Mouse (Mus musculus): Measurements from ENCODE around the gene Kctd2.
"Not testable (repeated sequence)": the region's sequence is repeated elsewhere in the genome, so short reads cannot be mapped to it uniquely, and the experiment has no call there.

Kctd2 gene

GRCm38 (mm10) chr11:115439326-115439725, 19.4 kb downstream of the Kctd2 start:
- no peak for DNase-seq (ENCODE audit: low spot score in 2 of 2)

DNA sequence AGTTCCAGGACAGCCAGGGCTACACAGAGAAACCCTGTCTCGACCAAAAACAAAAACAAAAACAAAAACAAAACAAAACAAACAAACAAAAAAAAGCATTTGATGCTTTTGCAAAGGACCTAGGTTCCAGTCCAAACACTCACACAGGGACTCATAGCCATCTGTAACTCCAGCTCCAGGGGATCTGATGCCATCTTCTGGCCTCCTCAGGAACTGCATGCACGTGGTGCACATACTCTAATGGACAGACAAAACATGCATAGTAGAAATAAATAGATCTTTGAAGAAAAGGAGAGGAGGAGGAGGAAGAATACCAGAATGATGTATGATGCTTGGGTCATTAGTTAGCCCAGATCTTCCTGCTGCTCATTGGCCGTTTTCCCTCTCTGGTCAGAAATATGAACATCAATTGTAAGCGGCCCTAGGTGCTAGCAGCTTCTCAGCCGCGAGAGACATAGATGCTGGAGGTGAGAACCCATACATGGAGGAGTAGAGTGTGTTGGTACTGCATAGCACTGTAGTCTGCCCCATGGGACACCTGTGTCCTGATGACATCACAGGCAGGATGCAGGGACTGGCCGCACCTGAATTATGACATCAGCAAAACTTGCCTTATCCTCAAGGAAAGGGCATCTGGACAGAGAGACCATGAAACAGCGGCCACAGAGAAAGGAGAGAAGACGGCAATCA, 20.1 kb downstream of the Kctd2 start, which contains the start of gene Trim80:
Gene Trim80 (plus strand): TSS at position 640 of the 690 bp plus-strand sequence.
- no peak for DNase-seq (ENCODE audit: low spot score in 2 of 2)

- DNase-seq (ENCODE audit: low spot score in 2 of 2): no peak
Observed at GRCm38 (mm10) chr11:115441417-115441816, 21.5 kb downstream of the Kctd2 start.

GRCm38 (mm10) chr11:115446906-115447305, 27.0 kb downstream of the Kctd2 start:
- no peak for DNase-seq (ENCODE audit: low spot score in 2 of 2)

GRCm38 (mm10) chr11:115447321-115447885, 27.5 kb downstream of the Kctd2 start:
- no peak for DNase-seq (ENCODE audit: low spot score in 2 of 2)

GRCm38 (mm10) chr11:115448075-115448474, 28.1 kb downstream of the Kctd2 start:
- DNase-seq (ENCODE audit: low spot score in 2 of 2): no peak

GRCm38 (mm10) chr11:115448998-115449397, 29.1 kb downstream of the Kctd2 start:
- DNase-seq (ENCODE audit: low spot score in 2 of 2): no peak

DNA sequence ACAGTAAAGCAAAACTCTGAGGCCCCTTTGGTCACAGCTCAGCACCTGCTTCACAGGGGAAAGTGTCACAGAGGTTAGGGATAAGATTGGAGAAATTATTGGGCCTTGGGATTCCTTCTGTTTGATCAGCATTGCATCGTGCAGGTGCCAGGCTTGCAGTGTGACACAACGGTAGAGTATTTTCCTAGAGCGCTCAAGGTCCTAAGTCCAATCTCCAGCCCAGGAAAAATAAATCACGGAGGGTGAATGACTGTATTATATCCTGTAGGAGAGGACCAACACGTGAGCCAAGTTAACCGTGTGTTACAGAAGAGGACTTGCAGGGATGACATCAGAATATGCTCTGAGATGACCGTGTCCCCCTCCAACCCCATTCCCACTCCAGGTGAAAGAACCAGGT, 30.2 kb downstream of the Kctd2 start:
- no peak for DNase-seq (ENCODE audit: low spot score in 2 of 2)

- DNase-seq (ENCODE audit: low spot score in 2 of 2): no peak
Observed at GRCm38 (mm10) chr11:115451781-115452241, 31.9 kb downstream of the Kctd2 start.

GRCm38 (mm10) chr11:115452281-115452860, 32.4 kb downstream of the Kctd2 start:
- DNase-seq (ENCODE audit: low spot score in 2 of 2): no peak

DNA sequence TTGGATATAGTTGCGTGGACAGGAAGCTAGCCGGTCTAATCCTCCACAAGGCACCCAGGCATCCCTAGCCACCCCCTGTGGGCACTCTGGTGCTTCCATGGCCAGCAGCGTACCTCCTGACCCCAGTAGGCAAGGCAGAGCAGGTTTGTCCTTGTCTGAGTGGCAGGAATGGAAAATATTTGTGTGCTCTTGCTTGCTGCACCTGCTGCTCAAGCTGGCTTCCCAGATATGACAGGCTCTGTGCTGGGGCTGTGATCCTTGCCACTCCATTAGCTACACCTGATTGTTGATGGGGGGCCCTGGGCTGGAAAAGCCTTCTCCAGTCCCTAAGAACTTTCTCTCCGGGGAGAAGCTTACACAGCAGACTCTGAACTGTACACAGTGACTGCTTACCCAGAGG, 33.4 kb downstream of the Kctd2 start:
- DNase-seq (ENCODE audit: low spot score in 2 of 2): no peak

GRCm38 (mm10) chr11:115454822-115455221, 34.9 kb downstream of the Kctd2 start:
- not testable (repeated sequence) for DNase-seq (ENCODE audit: low spot score in 2 of 2)

DNA sequence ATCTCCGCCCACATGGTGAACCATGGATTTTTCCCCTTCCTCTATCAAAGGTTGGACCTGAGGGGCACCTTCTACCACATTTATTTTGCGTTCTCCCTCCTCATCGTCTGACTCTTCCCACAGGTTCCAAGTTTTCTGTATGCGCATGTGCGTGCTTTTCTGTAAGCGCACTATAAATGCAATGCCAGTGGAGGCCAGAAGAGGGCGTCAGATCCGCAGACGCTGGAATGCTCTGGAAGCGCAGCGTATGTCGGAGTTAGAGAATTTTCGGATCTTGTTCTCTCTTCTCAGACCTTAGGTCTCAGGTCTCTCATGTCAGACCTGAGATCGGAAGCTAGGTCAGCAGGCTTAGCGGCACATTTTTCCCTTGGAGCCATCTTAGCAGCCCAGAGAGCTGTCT, 35.7 kb downstream of the Kctd2 start:
- no peak for DNase-seq (ENCODE audit: low spot score in 2 of 2)

DNA sequence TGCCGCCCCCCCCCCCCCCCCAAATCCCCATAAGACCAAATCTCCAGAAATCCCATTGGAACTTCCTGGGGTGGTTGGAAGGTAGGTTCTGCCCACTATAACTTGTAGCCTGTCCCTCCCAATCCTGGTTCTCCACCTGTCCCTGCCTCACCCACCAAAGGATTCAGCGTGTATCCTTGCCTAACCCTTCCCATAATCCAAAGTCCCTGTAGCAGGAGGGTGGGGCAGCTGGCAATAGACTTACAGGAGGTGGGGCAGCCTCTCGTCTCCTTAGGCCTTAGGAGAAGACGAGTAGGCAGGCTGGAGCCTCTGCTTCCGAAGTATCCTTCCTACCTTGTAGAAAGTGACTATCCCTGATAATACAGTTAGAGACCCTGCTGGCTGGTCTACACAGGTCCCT, 36.3 kb downstream of the Kctd2 start:
- DNase-seq (ENCODE audit: low spot score in 2 of 2): no peak

DNA sequence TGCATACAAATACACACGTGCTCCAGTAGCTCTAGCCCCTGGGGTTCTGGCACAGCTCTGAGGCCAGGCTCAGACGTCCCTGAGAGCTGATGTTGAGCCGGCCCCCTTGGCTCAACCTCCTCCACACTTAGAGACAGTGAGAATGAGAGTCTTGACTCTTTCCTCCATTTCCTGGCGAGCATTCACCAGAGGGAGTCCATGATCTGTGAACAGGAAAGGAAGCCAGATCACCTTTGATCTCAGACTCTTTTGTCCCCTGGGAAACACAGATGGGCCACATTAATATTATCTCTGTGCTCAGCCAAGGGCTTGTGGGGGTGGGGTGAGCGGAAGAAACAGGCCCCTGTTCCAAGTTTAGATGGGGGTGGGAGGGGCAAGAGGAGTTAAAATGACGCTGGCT, 37.5 kb downstream of the Kctd2 start:
- DNase-seq (ENCODE audit: low spot score in 2 of 2): no peak

- DNase-seq (ENCODE audit: low spot score in 2 of 2): no peak
Observed at GRCm38 (mm10) chr11:115460976-115461375, 41.0 kb downstream of the Kctd2 start.

DNA sequence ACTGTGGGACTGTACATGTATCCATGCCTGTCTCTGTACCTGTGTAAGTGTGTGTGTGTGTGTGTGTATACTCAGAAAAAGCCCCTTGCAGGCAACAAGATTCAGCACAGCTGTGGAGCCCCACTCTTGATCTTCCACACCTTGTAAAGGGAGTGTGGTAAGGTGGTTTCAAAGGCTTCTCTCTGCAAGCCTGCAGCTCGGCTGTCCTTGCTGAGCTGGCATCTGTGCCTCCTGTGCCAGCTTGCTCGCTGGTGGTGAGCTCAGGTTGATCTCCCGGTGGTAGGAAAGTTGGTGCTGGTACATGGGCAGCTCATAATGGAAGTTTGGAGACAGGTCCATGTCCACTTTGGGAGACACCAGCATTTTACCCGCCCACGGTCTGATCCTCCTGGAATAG, 41.9 kb downstream of the Kctd2 start:
- DNase-seq (ENCODE audit: low spot score in 2 of 2): no peak

GRCm38 (mm10) chr11:115462243-115462891, 42.4 kb downstream of the Kctd2 start, which contains the start of gene Slc16a5:
Gene Slc16a5, plus strand, starts transcription at chr11:115462474.
- DNase-seq (ENCODE audit: low spot score in 2 of 2): no peak

DNA sequence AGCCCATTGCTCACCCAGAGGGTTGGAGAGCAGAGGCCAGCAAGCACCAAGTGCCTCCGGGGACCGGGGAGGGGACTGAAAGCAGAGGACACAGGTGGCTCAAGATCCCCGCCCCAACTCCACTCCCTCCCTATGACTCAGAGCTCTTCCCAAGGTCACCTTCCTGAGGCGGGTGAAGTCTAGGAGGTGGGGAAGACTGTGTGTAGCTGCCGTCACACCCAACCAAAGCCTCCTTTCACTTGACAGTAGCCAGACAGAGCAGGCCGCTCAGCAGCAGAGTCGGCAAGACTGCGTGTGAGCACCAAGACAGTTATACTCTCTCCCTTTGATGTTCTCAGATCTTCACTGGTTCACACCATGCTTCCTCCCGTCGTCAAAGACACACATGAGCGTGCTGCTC, 43.5 kb downstream of the Kctd2 start:
- DNase-seq (ENCODE audit: low spot score in 2 of 2): no peak

DNA sequence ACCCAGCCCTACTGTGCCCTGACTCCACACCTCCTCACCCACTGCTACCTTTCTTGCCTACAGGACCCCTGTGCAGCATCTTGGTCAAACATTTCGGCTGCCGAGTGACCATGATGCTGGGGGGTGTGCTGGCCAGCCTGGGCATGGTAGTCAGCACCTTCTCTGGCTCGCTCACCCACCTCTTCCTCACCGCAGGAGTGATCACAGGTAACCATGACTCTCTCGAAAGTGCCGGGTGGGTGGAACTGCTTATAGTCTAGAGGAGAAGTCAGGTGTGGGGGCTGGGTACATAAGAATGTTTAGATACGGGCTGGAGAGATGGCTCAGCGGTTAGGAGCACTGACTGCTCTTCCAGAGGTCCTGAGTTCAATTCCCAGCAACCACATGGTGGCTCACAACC, 44.9 kb downstream of the Kctd2 start:
- DNase-seq (ENCODE audit: low spot score in 2 of 2): no peak

- DNase-seq (ENCODE audit: low spot score in 2 of 2): no peak
Observed at GRCm38 (mm10) chr11:115467217-115467618, 47.3 kb downstream of the Kctd2 start.

GRCm38 (mm10) chr11:115472183-115472582, 52.3 kb downstream of the Kctd2 start:
- no peak for DNase-seq (ENCODE audit: low spot score in 2 of 2)
